Mouse (Mus musculus) bone marrow macrophage, adult 2 months (primary cell): ENCODE measurements around the gene Tspan5. TPM values are rescaled to one million over a fixed set of nuclear protein-coding genes. Genes with fewer than 3 reads are reported as not detected.

Experiments
- H3K27ac ChIP-seq: 2 replicates; pipeline ENCODE4 v1.5.1; 2012; ENCODE audit warnings: low read depth, low read length; ENCODE audit not compliant: insufficient read depth
- H3K4me1 ChIP-seq: 2 replicates; pipeline ENCODE4 v1.6.1; 2012; ENCODE audit warnings: low read length; ENCODE audit not compliant: control insufficient read depth, insufficient read depth
- H3K4me3 ChIP-seq: 2 replicates; pipeline ENCODE4 v1.5.1; 2012; ENCODE audit warnings: mild to moderate bottlenecking, low read length, moderate library complexity; ENCODE audit not compliant: insufficient read depth
- CTCF ChIP-seq: IDR thresholded peaks from 2 replicates; pipeline ENCODE4 v1.5.1; 2012; ENCODE audit warnings: low read depth, mild to moderate bottlenecking, low read length, moderate library complexity
- POLR2A ChIP-seq: IDR thresholded peaks from 2 replicates; pipeline ENCODE4 v1.6.1; 2012; ENCODE audit warnings: mild to moderate bottlenecking, low read depth, low read length, borderline replicate concordance
- polyA plus RNA-seq: library from polyadenylated mRNA; stranded (reverse); fragments of >200 nt; gene quantifications from 2 replicates; pipeline ENCODE4 v1.2.4, GENCODE M21; 2012; ENCODE audit not compliant: missing spikeins, insufficient read depth, insufficient read length

The Tspan5 gene
- polyA plus RNA-seq, 1 experiment = 11.2 TPM

- no peak for TF ChIP-seq CTCF
- TF ChIP-seq POLR2A = no peak
- H3K27ac ChIP-seq = no peak overlapping the region
Observed at GRCm38 (mm10) chr3:138880999-138881724, 139.2 kb downstream of the Tspan5 start.

GRCm38 (mm10) chr3:138881725-138882347, 139.8 kb downstream of the Tspan5 start:
- Histone ChIP-seq H3K27ac (no peak overlapping the region), H3K4me3 (no peak overlapping the region), H3K4me1 (no peaks in the 10 kb centered on the region; the same call in 1 of the 2 replicates)
- TF ChIP-seq POLR2A (no peak), CTCF (no peak)

More at GRCm38 (mm10) chr3:138880999-138881724, 139.2 kb downstream of the Tspan5 start:
- no peak overlapping the region for H3K4me3 ChIP-seq
- no peaks in the 10 kb centered on the region; the same call in 1 of the 2 replicates for H3K4me1 ChIP-seq

GRCm38 (mm10) chr3:138886121-138886520, 144.1 kb downstream of the Tspan5 start:
- TF ChIP-seq POLR2A (no peak), CTCF (no peak)
- H3K27ac ChIP-seq = no peak overlapping the region

GRCm38 (mm10) chr3:138889214-138889613, 147.2 kb downstream of the Tspan5 start:
- H3K27ac ChIP-seq = no peak overlapping the region
- peaks cover 12% of the 10 kb centered on the region for H3K4me1 ChIP-seq
- no peak overlapping the region for H3K4me3 ChIP-seq
- TF ChIP-seq CTCF (no peak), POLR2A (no peak)

More at GRCm38 (mm10) chr3:138886121-138886520, 144.1 kb downstream of the Tspan5 start:
- Histone ChIP-seq H3K4me3 (no peak overlapping the region), H3K4me1 (peaks cover 5% of the 10 kb centered on the region; the same call in 1 of the 2 replicates)

- H3K4me3 ChIP-seq = no peak overlapping the region
- no peak overlapping the region for H3K27ac ChIP-seq
- TF ChIP-seq POLR2A (no peak), CTCF (no peak)
- peaks cover 12% of the 10 kb centered on the region for H3K4me1 ChIP-seq
Observed at GRCm38 (mm10) chr3:138889769-138890295, 147.8 kb downstream of the Tspan5 start.

GRCm38 (mm10) chr3:138893520-138893919, 151.5 kb downstream of the Tspan5 start:
- no peak overlapping the region for H3K4me3 ChIP-seq
- TF ChIP-seq POLR2A (no peak), CTCF (no peak)
- H3K4me1 ChIP-seq = peaks cover 12% of the 10 kb centered on the region
- H3K27ac ChIP-seq = no peak overlapping the region

GRCm38 (mm10) chr3:138897500-138897899, 155.5 kb downstream of the Tspan5 start:
- Histone ChIP-seq H3K27ac (no peak overlapping the region), H3K4me3 (no peak overlapping the region), H3K4me1 (peaks cover 6% of the 10 kb centered on the region)
- TF ChIP-seq CTCF (no peak), POLR2A (no peak)

GRCm38 (mm10) chr3:138898055-138898454, 156.1 kb downstream of the Tspan5 start:
- Histone ChIP-seq H3K4me1 (peaks cover 6% of the 10 kb centered on the region), H3K4me3 (no peak overlapping the region), H3K27ac (no peak overlapping the region)
- TF ChIP-seq CTCF = no peak
- no peak for TF ChIP-seq POLR2A

- Histone ChIP-seq H3K4me1 (no peaks in the 10 kb centered on the region), H3K27ac (no peak overlapping the region), H3K4me3 (no peak overlapping the region)
- TF ChIP-seq POLR2A (no peak), CTCF (no peak)
Observed at GRCm38 (mm10) chr3:138900571-138901141, 158.7 kb downstream of the Tspan5 start.

- Histone ChIP-seq H3K27ac (no peak overlapping the region), H3K4me1 (no peaks in the 10 kb centered on the region), H3K4me3 (no peak overlapping the region)
- TF ChIP-seq POLR2A (no peak), CTCF (no peak)
Observed at GRCm38 (mm10) chr3:138905678-138906077, 163.7 kb downstream of the Tspan5 start.
